Mouse (Mus musculus) megakaryocyte, embryonic 14.5 days (primary cell): ENCODE results near the gene Mafb. TPM values are rescaled to one million over a fixed set of nuclear protein-coding genes. Genes with fewer than 3 reads are reported as not detected.

Source experiments
- H3K27me3 ChIP-seq: replicated peaks from 2 replicates; pipeline ENCODE3; 2012; ENCODE audit warnings: inconsistent platforms
- H3K36me3 ChIP-seq: replicated peaks from 2 replicates; pipeline ENCODE3; 2012; ENCODE audit warnings: low read length, inconsistent platforms, mixed read lengths
- H3K4me1 ChIP-seq: 2 replicates; pipeline ENCODE4 v1.6.1; 2012; ENCODE audit warnings: inconsistent platforms
- H3K4me3 ChIP-seq: replicated peaks from 2 replicates; pipeline ENCODE3; 2012; ENCODE audit warnings: moderate library complexity, mild to moderate bottlenecking, inconsistent platforms
- H3K9me3 ChIP-seq: 2 replicates; pipeline ENCODE4 v1.6.1; 2012; ENCODE audit warnings: inconsistent platforms
- FLI1 ChIP-seq: IDR thresholded peaks from 2 replicates; pipeline ENCODE4 v1.6.1; 2012; ENCODE audit warnings: low read length, inconsistent platforms, mixed read lengths
- GATA1 ChIP-seq: IDR thresholded peaks from 3 replicates; pipeline ENCODE4 v1.6.1; 2012; ENCODE audit warnings: mixed read lengths, low read length, inconsistent platforms, borderline replicate concordance
- polyA plus RNA-seq: library from polyadenylated mRNA; stranded (reverse); fragments of >175 nt; gene quantifications from 2 replicates; pipeline ENCODE4 v1.2.3, GENCODE M21; 2012; ENCODE audit warnings: low replicate concordance; ENCODE audit not compliant: insufficient read depth

Gene Mafb
- polyA plus RNA-seq, 1 experiment, result 26.8 TPM

DNA sequence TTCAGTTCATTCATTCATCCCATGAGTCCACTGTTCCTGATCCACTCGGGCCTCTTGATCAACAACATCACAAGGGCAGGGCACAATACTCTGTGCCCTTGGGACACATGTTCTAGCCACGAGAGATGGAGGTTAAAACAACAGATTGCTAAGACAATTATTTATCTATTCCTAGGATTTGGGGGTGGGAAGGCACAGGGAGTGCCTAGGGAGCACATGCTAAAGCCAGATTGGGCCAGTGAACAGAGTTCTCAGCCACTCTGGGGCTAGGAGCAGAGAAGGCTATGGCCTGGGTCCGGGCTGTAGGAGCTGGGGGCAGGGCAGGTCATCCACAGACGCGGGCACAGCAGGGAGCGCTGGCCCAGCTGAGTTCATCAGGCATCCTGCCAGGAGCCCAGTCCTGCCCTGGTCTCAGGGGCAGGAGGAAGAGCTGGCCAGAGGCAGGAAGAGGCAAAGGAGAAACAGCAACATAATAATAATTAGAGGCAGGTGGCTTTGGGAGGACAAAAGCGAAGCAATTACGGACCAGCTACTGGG, 15.8 kb downstream of the Mafb start:
- Histone ChIP-seq H3K9me3 (no peaks in the 10 kb centered on the region), H3K27me3 (peaks cover 12% of the 10 kb centered on the region), H3K36me3 (no peaks in the 10 kb centered on the region), H3K4me1 (no peaks in the 10 kb centered on the region), H3K4me3 (no peak overlapping the region)
- no peak for TF ChIP-seq FLI1
- no peak for TF ChIP-seq GATA1

DNA sequence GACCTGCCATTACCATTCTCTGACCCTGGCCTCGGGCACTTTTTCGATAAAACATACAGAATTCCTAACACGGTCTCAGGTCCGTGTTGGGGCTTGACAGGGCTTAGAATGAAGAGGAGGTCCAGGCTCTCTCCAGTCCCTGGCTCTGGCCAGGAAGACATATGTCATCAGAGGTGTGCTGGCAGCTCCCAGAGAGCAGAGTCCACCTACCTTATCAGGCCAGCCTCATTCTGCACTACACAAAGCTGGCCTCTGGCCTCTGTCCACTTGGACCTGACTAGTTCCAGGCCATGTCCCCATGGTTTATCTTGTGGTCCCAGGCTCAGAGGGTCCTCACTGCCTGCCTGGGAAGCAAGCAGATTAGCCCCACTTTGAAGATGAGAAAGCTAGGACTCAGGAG, 17.3 kb downstream of the Mafb start:
- Histone ChIP-seq H3K9me3 (no peaks in the 10 kb centered on the region), H3K36me3 (no peaks in the 10 kb centered on the region), H3K4me3 (no peak overlapping the region), H3K4me1 (no peaks in the 10 kb centered on the region), H3K27me3 (peaks cover 12% of the 10 kb centered on the region)
- TF ChIP-seq FLI1, result no peak
- no peak for TF ChIP-seq GATA1

DNA sequence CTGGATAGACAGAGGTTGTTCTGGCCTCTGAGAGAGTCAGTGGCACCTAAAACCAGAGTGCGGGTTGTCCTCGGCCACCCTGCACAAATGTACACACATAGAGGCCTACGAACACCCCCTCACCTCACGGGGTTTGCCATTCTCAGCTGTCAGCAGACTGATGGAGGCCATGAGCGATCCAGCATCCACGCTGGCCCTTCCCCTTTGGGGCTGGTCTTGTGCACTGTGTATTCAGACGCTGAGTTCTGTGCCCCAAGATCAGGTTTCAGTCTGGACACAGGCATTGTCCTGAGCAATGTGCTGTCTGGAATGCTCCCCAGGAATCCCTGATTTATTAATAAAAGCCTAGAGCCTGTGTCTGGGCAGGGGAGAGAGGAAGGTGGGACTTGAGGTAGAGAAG, 18.1 kb downstream of the Mafb start:
- H3K36me3 ChIP-seq, result no peaks in the 10 kb centered on the region
- H3K4me3 ChIP-seq, result no peak overlapping the region
- no peak for TF ChIP-seq FLI1
- no peak for TF ChIP-seq GATA1
- no peaks in the 10 kb centered on the region for H3K4me1 ChIP-seq
- peaks cover 12% of the 10 kb centered on the region for H3K27me3 ChIP-seq
- H3K9me3 ChIP-seq, result no peaks in the 10 kb centered on the region

DNA sequence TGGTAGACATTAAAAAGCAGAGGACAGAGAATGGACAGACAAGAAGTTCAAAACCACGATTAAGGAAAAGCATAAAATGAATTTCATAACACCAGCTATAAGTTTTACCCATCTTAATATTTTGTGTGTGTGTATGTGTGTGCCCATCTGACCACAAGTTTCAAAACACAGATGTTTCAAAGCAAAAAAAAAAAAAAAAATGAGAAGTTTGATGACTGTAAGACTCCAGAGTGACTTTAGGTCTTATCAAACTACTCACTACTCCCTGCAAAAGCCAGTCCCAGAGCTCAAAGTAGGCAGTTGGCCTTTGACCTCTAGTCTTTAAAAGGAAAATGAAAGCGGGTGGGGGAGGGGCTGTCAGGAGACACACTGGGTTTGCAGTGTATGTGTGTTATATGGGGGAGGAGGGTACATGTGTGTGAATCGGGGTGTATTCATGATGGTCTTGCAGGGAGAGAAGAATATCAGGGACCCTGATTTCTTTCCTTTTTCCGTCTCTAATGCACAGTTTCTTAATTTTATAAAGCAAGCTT, 18.7 kb downstream of the Mafb start:
- H3K9me3 ChIP-seq, result no peaks in the 10 kb centered on the region
- TF ChIP-seq GATA1 (no peak), FLI1 (no peak)

GRCm38 (mm10) chr2:160345644-160346043, 21.2 kb downstream of the Mafb start:
- no peak for TF ChIP-seq FLI1
- no peak for TF ChIP-seq GATA1
- Histone ChIP-seq H3K9me3 (no peaks in the 10 kb centered on the region), H3K36me3 (no peaks in the 10 kb centered on the region), H3K4me1 (no peaks in the 10 kb centered on the region), H3K4me3 (no peak overlapping the region), H3K27me3 (peaks cover 3% of the 10 kb centered on the region)

More for the DNA sequence above, 18.7 kb downstream of the Mafb start:
- Histone ChIP-seq H3K27me3 (peaks cover 10% of the 10 kb centered on the region), H3K36me3 (no peaks in the 10 kb centered on the region), H3K4me3 (no peak overlapping the region), H3K4me1 (no peaks in the 10 kb centered on the region)

DNA sequence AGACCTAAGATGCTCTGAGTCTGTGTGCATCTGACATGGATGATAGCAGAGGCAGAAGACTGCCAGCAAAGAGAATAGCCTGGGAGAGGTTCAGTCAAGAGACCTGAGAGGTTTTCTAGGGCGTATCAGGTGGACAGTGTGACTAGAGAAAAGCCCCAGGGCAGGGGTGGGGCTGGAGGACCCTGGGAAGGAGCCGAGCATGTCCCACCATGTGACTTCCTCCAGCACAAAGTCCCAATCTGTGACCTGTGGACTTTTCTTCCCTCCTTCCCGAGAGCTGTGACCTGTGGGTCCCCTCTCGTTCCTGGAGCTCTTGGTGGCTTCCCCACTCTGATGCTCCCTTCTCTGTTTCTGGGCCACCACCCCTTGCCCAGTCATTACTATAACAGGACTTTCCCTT, 26.7 kb downstream of the Mafb start:
- TF ChIP-seq FLI1, result no peak
- Histone ChIP-seq H3K36me3 (no peaks in the 10 kb centered on the region), H3K9me3 (no peaks in the 10 kb centered on the region), H3K4me1 (peaks cover 1% of the 10 kb centered on the region; the same call in 1 of the 2 replicates), H3K4me3 (no peak overlapping the region), H3K27me3 (no peaks in the 10 kb centered on the region)

- Histone ChIP-seq H3K4me1 (peaks cover 3% of the 10 kb centered on the region; the same call in 1 of the 2 replicates), H3K4me3 (no peak overlapping the region), H3K9me3 (no peaks in the 10 kb centered on the region), H3K36me3 (no peaks in the 10 kb centered on the region), H3K27me3 (no peaks in the 10 kb centered on the region)
- no peak for TF ChIP-seq GATA1
- TF ChIP-seq FLI1, result no peak
Measured at GRCm38 (mm10) chr2:160339595-160339994, 27.3 kb downstream of the Mafb start.

GRCm38 (mm10) chr2:160336053-160336452, 30.8 kb downstream of the Mafb start:
- Histone ChIP-seq H3K4me1 (peaks cover 3% of the 10 kb centered on the region; the same call in 1 of the 2 replicates), H3K36me3 (no peaks in the 10 kb centered on the region), H3K9me3 (no peaks in the 10 kb centered on the region), H3K27me3 (no peaks in the 10 kb centered on the region), H3K4me3 (no peak overlapping the region)
- TF ChIP-seq GATA1 (no peak), FLI1 (no peak)

GRCm38 (mm10) chr2:160335043-160335442, 31.8 kb downstream of the Mafb start:
- Histone ChIP-seq H3K9me3 (no peaks in the 10 kb centered on the region), H3K4me1 (peaks cover 3% of the 10 kb centered on the region; the same call in 1 of the 2 replicates), H3K36me3 (no peaks in the 10 kb centered on the region), H3K4me3 (peak overlapping the region; percentile 85), H3K27me3 (no peaks in the 10 kb centered on the region)
- TF ChIP-seq FLI1, result no peak
- TF ChIP-seq GATA1, result no peak

DNA sequence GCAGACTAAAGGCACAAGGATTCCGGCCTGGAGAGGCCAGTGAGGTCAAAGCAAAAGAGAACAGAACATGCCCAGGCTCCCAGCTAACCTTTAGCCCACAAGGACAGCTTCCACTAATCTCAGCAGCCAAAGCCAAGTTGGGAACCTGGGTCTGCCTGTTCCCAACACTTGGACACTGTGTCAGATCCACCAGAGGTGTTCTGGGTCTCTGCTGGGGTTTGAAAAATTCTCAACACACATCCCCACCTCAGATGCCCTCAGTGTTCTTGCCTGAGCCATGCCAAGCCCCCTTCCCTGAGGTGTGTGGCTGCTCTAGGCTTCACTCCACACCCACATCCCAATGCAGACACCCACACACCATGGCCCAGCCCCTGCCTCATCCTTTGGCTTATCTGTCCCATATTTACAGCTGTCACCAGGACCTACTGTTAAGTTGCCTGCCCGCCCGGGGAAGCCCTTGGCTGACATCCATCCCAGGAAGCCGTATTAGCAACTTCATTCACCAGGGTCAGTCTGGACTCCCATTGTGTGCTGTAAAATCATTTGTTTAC, 32.7 kb downstream of the Mafb start, which contains the start of gene Gm826:
Gene Gm826 (minus strand): TSS at position 52 of the 551 bp plus-strand sequence.
- Histone ChIP-seq H3K36me3 (no peaks in the 10 kb centered on the region), H3K9me3 (no peaks in the 10 kb centered on the region), H3K4me3 (no peak within 1 kb of the TSS), H3K27me3 (no peaks in the 10 kb centered on the region), H3K4me1 (peaks cover 3% of the 10 kb centered on the region; the same call in 1 of the 2 replicates)
- no peak for TF ChIP-seq FLI1
- no peak for TF ChIP-seq GATA1

- H3K4me3 ChIP-seq, result no peak overlapping the region
- H3K36me3 ChIP-seq, result no peaks in the 10 kb centered on the region
- no peak for TF ChIP-seq GATA1
- no peak for TF ChIP-seq FLI1
- H3K27me3 ChIP-seq, result no peaks in the 10 kb centered on the region
- H3K9me3 ChIP-seq, result no peaks in the 10 kb centered on the region
- H3K4me1 ChIP-seq, result peaks cover 3% of the 10 kb centered on the region; the same call in 1 of the 2 replicates
Measured at GRCm38 (mm10) chr2:160332516-160333325, 34.1 kb downstream of the Mafb start.
